Mouse (Mus musculus) embryonic facial prominence, embryonic 12.5 days (tissue): ENCODE data around the gene Thrap3. TPM values are rescaled to one million over a fixed set of nuclear protein-coding genes. Genes with fewer than 3 reads are reported as not detected.

Experiments
- ATAC-seq: fragments of 200-750 bp; cut with Nextera tagmentation; 2 replicates; pipeline ENCODE4 v1.8.0; 2017; ENCODE audit not compliant: insufficient number of reproducible peaks, insufficient read depth, low FRiP score, low TSS enrichment
- H3K27ac ChIP-seq: fragments of 300-500 bp; sonication (generic); 2 replicates; pipeline ENCODE4 v1.5.1; 2016; ENCODE audit warnings: mild to moderate bottlenecking
- H3K27me3 ChIP-seq: fragments of 300-500 bp; sonication (generic); 2 replicates; pipeline ENCODE4 v1.6.1; 2016; ENCODE audit warnings: mild to moderate bottlenecking, moderate library complexity
- H3K36me3 ChIP-seq: fragments of 300-500 bp; sonication (generic); 2 replicates; pipeline ENCODE4 v1.6.1; 2016; ENCODE audit warnings: mild to moderate bottlenecking
- H3K4me1 ChIP-seq: fragments of 300-500 bp; sonication (generic); 2 replicates; pipeline ENCODE4 v1.6.1; 2016
- H3K4me2 ChIP-seq: fragments of 300-500 bp; sonication (generic); replicated peaks from 2 replicates; pipeline ENCODE4 v1.6.1; 2016; ENCODE audit warnings: mild to moderate bottlenecking, moderate library complexity
- H3K4me3 ChIP-seq: fragments of 300-500 bp; sonication (generic); 2 replicates; pipeline ENCODE4 v1.5.1; 2016; ENCODE audit warnings: mild to moderate bottlenecking
- H3K9ac ChIP-seq: fragments of 300-500 bp; sonication (generic); 2 replicates; pipeline ENCODE4 v1.6.1; 2016; ENCODE audit warnings: mild to moderate bottlenecking, moderate library complexity
- H3K9me3 ChIP-seq: fragments of 300-500 bp; sonication (generic); 2 replicates; pipeline ENCODE4 v1.6.1; 2016; ENCODE audit warnings: mild to moderate bottlenecking, moderate library complexity
- WGBS: fragments of 180-500 bp; shearing (Covaris S2); methylation state at CpG from one replicate; pipeline ENCODE4 v1.1.7; 2016; 5-methylcytosine and 5-hydroxymethylcytosine counted together
- polyA plus RNA-seq: library from polyadenylated mRNA; unstranded; fragments of >200 nt; fragmentation: Nextera tagmentation; extraction: Ambion mirVana; gene quantifications from 2 replicates; pipeline ENCODE4 v1.2.1, GENCODE M21; 2016

The Thrap3 gene
- polyA plus RNA-seq, 1 experiment from 2014 or later, result 298 TPM

- ATAC-seq, result peak; percentile 93
- H3K27me3 ChIP-seq, result no peaks in the 10 kb centered on the region
- H3K9me3 ChIP-seq, result no peaks in the 10 kb centered on the region
- WGBS, result 20% methylated on average over 16 of the region's 16 CpGs
- H3K4me3 ChIP-seq, result peak overlapping the region; percentile 55
- peak overlapping the region; percentile 95 for H3K27ac ChIP-seq
- peak overlapping the region; percentile 2; the same call in 1 of the 2 replicates for H3K9ac ChIP-seq
- peaks cover 41% of the 10 kb centered on the region for H3K4me1 ChIP-seq
- 0 out of 2 replicates have a peak, but pooled peaks cover 7% of the 10 kb centered on the region for H3K36me3 ChIP-seq
- peak overlapping the region; percentile 92 for H3K4me2 ChIP-seq
Observed at GRCm38 (mm10) chr4:126150297-126150948, 52.1 kb downstream of the Thrap3 start.

- Histone ChIP-seq H3K27ac (peak overlapping the region; percentile 95), H3K27me3 (no peaks in the 10 kb centered on the region), H3K36me3 (0 out of 2 replicates have a peak, but pooled peaks cover 7% of the 10 kb centered on the region), H3K4me1 (peaks cover 38% of the 10 kb centered on the region), H3K4me3 (peak overlapping the region; percentile 55), H3K9me3 (no peaks in the 10 kb centered on the region), H3K9ac (no peak overlapping the region), H3K4me2 (peak overlapping the region; percentile 92)
- no peak for ATAC-seq
- 15% methylated on average over 10 of the region's 10 CpGs for WGBS
Observed at GRCm38 (mm10) chr4:126149798-126150197, 52.8 kb downstream of the Thrap3 start.

GRCm38 (mm10) chr4:126149041-126149676, 53.4 kb downstream of the Thrap3 start:
- H3K27ac ChIP-seq, result peak overlapping the region; percentile 95
- 0 out of 2 replicates have a peak, but pooled peaks cover 7% of the 10 kb centered on the region for H3K36me3 ChIP-seq
- no peak for ATAC-seq
- peak overlapping the region; percentile 55 for H3K4me3 ChIP-seq
- H3K9me3 ChIP-seq, result no peaks in the 10 kb centered on the region
- peaks cover 38% of the 10 kb centered on the region for H3K4me1 ChIP-seq
- H3K4me2 ChIP-seq, result peak overlapping the region; percentile 92
- peak overlapping the region; percentile 68 for H3K9ac ChIP-seq
- H3K27me3 ChIP-seq, result no peaks in the 10 kb centered on the region
- WGBS, result 9% methylated on average over 42 of the region's 42 CpGs

- no peaks in the 10 kb centered on the region for H3K27me3 ChIP-seq
- WGBS, result 1% methylated on average over 59 of the region's 67 CpGs
- peak overlapping the region; percentile 95 for H3K27ac ChIP-seq
- peak overlapping the region; percentile 55 for H3K4me3 ChIP-seq
- peak; percentile 5; the same call in 1 of the 2 replicates for ATAC-seq
- 0 out of 2 replicates have a peak, but pooled peaks cover 6% of the 10 kb centered on the region for H3K36me3 ChIP-seq
- H3K9me3 ChIP-seq, result no peaks in the 10 kb centered on the region
- peak overlapping the region; percentile 68 for H3K9ac ChIP-seq
- peak overlapping the region; percentile 92 for H3K4me2 ChIP-seq
- peaks cover 38% of the 10 kb centered on the region for H3K4me1 ChIP-seq
Observed at GRCm38 (mm10) chr4:126148161-126148961, 54.2 kb downstream of the Thrap3 start.

GRCm38 (mm10) chr4:126147533-126148160, 54.9 kb downstream of the Thrap3 start, which contains the start of gene Eva1b:
Eva1b (plus strand) TSS chr4:126147744.
- Histone ChIP-seq H3K4me3 (peak within 1 kb of the TSS; percentile 55), H3K36me3 (0 out of 2 replicates have a peak, but pooled peaks cover 3% of the 10 kb centered on the region), H3K27ac (peak within 1 kb of the TSS; percentile 95), H3K9ac (peak within 1 kb of the TSS; percentile 68), H3K4me1 (peaks cover 38% of the 10 kb centered on the region), H3K4me2 (peak within 1 kb of the TSS; percentile 92), H3K27me3 (no peaks in the 10 kb centered on the region), H3K9me3 (no peaks in the 10 kb centered on the region)
- ATAC-seq, result peak; percentile 7; the same call in 1 of the 2 replicates
- WGBS, result 2% methylated on average over 24 of the region's 24 CpGs

GRCm38 (mm10) chr4:126146974-126147532, 55.5 kb downstream of the Thrap3 start:
- ATAC-seq, result no peak
- Histone ChIP-seq H3K27me3 (no peaks in the 10 kb centered on the region), H3K36me3 (no peaks in the 10 kb centered on the region), H3K4me2 (peak overlapping the region; percentile 92), H3K9ac (no peak overlapping the region), H3K4me1 (peaks cover 38% of the 10 kb centered on the region), H3K9me3 (no peaks in the 10 kb centered on the region), H3K27ac (peak overlapping the region; percentile 95), H3K4me3 (peak overlapping the region; percentile 55; the same call in 1 of the 2 replicates)
- WGBS, result 21% methylated on average over 9 of the region's 9 CpGs

GRCm38 (mm10) chr4:126145396-126145795, 57.2 kb downstream of the Thrap3 start:
- no peak overlapping the region for H3K4me2 ChIP-seq
- no peak overlapping the region for H3K4me3 ChIP-seq
- H3K9me3 ChIP-seq, result no peaks in the 10 kb centered on the region
- ATAC-seq, result no peak
- no peak overlapping the region for H3K27ac ChIP-seq
- H3K9ac ChIP-seq, result no peak overlapping the region
- no peaks in the 10 kb centered on the region for H3K27me3 ChIP-seq
- H3K4me1 ChIP-seq, result peaks cover 32% of the 10 kb centered on the region
- 0 out of 2 replicates have a peak, but pooled peaks cover 7% of the 10 kb centered on the region for H3K36me3 ChIP-seq
- WGBS, result 37% methylated on average over 4 of the region's 4 CpGs

GRCm38 (mm10) chr4:126141021-126141420, 61.5 kb downstream of the Thrap3 start:
- H3K4me2 ChIP-seq, result no peak overlapping the region
- H3K36me3 ChIP-seq, result peaks cover 48% of the 10 kb centered on the region
- no peaks in the 10 kb centered on the region for H3K27me3 ChIP-seq
- peak overlapping the region; percentile 37 for H3K27ac ChIP-seq
- ATAC-seq, result no peak
- WGBS, result 59% methylated on average over 5 of the region's 5 CpGs
- no peak overlapping the region for H3K9ac ChIP-seq
- no peaks in the 10 kb centered on the region for H3K9me3 ChIP-seq
- 0 out of 2 replicates have a peak, but pooled peaks cover 5% of the 10 kb centered on the region for H3K4me1 ChIP-seq
- no peak overlapping the region for H3K4me3 ChIP-seq

- Histone ChIP-seq H3K4me2 (no peak overlapping the region), H3K36me3 (peaks cover 65% of the 10 kb centered on the region), H3K9me3 (no peaks in the 10 kb centered on the region), H3K27me3 (no peaks in the 10 kb centered on the region), H3K4me1 (peaks cover 11% of the 10 kb centered on the region; the same call in 1 of the 2 replicates), H3K27ac (no peak overlapping the region), H3K9ac (0 out of 2 replicates have a peak overlapping the region, but pooled peaks have one; percentile 27), H3K4me3 (no peak overlapping the region)
- WGBS, result 90% methylated on average over 4 of the region's 4 CpGs
- ATAC-seq, result no peak
Observed at GRCm38 (mm10) chr4:126137773-126138172, 64.8 kb downstream of the Thrap3 start.

GRCm38 (mm10) chr4:126134639-126135038, 67.9 kb downstream of the Thrap3 start:
- 86% methylated on average over 4 of the region's 4 CpGs for WGBS
- no peak overlapping the region for H3K4me3 ChIP-seq
- H3K27me3 ChIP-seq, result no peaks in the 10 kb centered on the region
- no peak for ATAC-seq
- no peaks in the 10 kb centered on the region for H3K9me3 ChIP-seq
- no peak overlapping the region for H3K4me2 ChIP-seq
- no peak overlapping the region for H3K27ac ChIP-seq
- H3K9ac ChIP-seq, result no peak overlapping the region
- H3K36me3 ChIP-seq, result peaks cover 55% of the 10 kb centered on the region
- H3K4me1 ChIP-seq, result peaks cover 36% of the 10 kb centered on the region

- 94% methylated on average over 4 of the region's 4 CpGs for WGBS
- Histone ChIP-seq H3K4me2 (no peak overlapping the region), H3K27ac (no peak overlapping the region), H3K4me3 (no peak overlapping the region), H3K9me3 (no peaks in the 10 kb centered on the region), H3K36me3 (peaks cover 55% of the 10 kb centered on the region), H3K27me3 (no peaks in the 10 kb centered on the region), H3K9ac (no peak overlapping the region), H3K4me1 (peaks cover 36% of the 10 kb centered on the region)
- ATAC-seq, result no peak
Observed at GRCm38 (mm10) chr4:126134236-126134635, 68.3 kb downstream of the Thrap3 start.
